Mouse (Mus musculus) stomach, postnatal 0 days (tissue): ENCODE measurements around the gene Hist1h2ad. TPM values are rescaled to one million over a fixed set of nuclear protein-coding genes. Genes with fewer than 3 reads are reported as not detected.
"Not testable (repeated sequence)": the region's sequence is repeated elsewhere in the genome, so short reads cannot be mapped to it uniquely, and the experiment has no call there.

Experiments
- ATAC-seq: fragments of 200-750 bp; cut with Nextera tagmentation; 2 replicates; pipeline ENCODE4 v1.8.0; 2017; ENCODE audit not compliant: low FRiP score, low TSS enrichment
- DNase-seq: peaks from one replicate; pipeline ENCODE4 v3.0.0-alpha.2; 2016; ENCODE audit warnings: low spot score
- H3K27ac ChIP-seq: fragments of 300-500 bp; sonication (generic); replicated peaks from 2 replicates; pipeline ENCODE4 v1.5.1; 2014; ENCODE audit warnings: mild to moderate bottlenecking, control low read depth
- H3K27me3 ChIP-seq: fragments of 300-500 bp; sonication (generic); 2 replicates; pipeline ENCODE4 v1.6.1; 2014; ENCODE audit warnings: low read length; ENCODE audit not compliant: control insufficient read depth, insufficient read depth
- H3K36me3 ChIP-seq: fragments of 300-500 bp; sonication (generic); 2 replicates; pipeline ENCODE4 v1.6.1; 2014; ENCODE audit warnings: low read length, mixed read lengths; ENCODE audit not compliant: control insufficient read depth, insufficient read depth
- H3K4me1 ChIP-seq: fragments of 300-500 bp; sonication (generic); replicated peaks from 2 replicates; pipeline ENCODE4 v1.6.1; 2014; ENCODE audit warnings: antibody characterized with exemption; ENCODE audit not compliant: control insufficient read depth, insufficient read depth
- H3K4me2 ChIP-seq: fragments of 300-500 bp; sonication (generic); replicated peaks from 2 replicates; pipeline ENCODE4 v1.6.1; 2014; ENCODE audit warnings: low read depth, mild to moderate bottlenecking, control low read depth, moderate library complexity
- H3K4me3 ChIP-seq: fragments of 300-500 bp; sonication (generic); 2 replicates; pipeline ENCODE4 v1.5.1; 2014; ENCODE audit warnings: low read depth, low read length, control low read depth
- H3K9ac ChIP-seq: fragments of 300-500 bp; sonication (generic); 2 replicates; pipeline ENCODE4 v1.6.1; 2014; ENCODE audit warnings: mild to moderate bottlenecking, low read length, control low read depth, mixed read lengths
- H3K9me3 ChIP-seq: fragments of 300-500 bp; sonication (generic); 2 replicates; pipeline ENCODE4 v1.6.1; 2016; ENCODE audit warnings: low read length; ENCODE audit not compliant: control insufficient read depth
- CTCF ChIP-seq: IDR thresholded peaks from 2 replicates; pipeline ENCODE4 v1.5.1; 2016; ENCODE audit warnings: antibody characterized with exemption, low read depth, mild to moderate bottlenecking, moderate library complexity
- EP300 ChIP-seq: optimal IDR thresholded peaks from 2 replicates; pipeline ENCODE3; 2016; ENCODE audit warnings: antibody characterized with exemption
- WGBS: fragments of 180-500 bp; shearing (Covaris S2); extraction: QIAGEN DNeasy Blood & Tissue Kit; methylation state at CpG from one replicate; pipeline ENCODE4 v1.1.7; 2014; 5-methylcytosine and 5-hydroxymethylcytosine counted together
- polyA plus RNA-seq: library from polyadenylated mRNA; unstranded; fragments of >200 nt; fragmentation: Nextera tagmentation; extraction: Ambion mirVana; gene quantifications from 2 replicates; pipeline ENCODE4 v1.2.1, GENCODE M21; 2015

Gene Hist1h2ad
- polyA plus RNA-seq, 1 experiment from 2014 or later = 0.79 TPM

GRCm38 (mm10) chr13:23546694-23547093, 27.5 kb upstream of the Hist1h2ad start:
- Histone ChIP-seq H3K9ac (no peak overlapping the region), H3K36me3 (no peaks in the 10 kb centered on the region), H3K4me3 (no peak overlapping the region), H3K4me1 (no peaks in the 10 kb centered on the region), H3K9me3 (no peaks in the 10 kb centered on the region), H3K27ac (no peak overlapping the region), H3K4me2 (no peak overlapping the region), H3K27me3 (no peaks in the 10 kb centered on the region)
- DNase-seq (no peak), ATAC-seq (no peak)
- TF ChIP-seq CTCF = no peak
- TF ChIP-seq EP300 = no peak
- 59% methylated on average over 5 of the region's 5 CpGs for whole genome bisulfite sequencing

- 6% methylated on average over 3 of the region's 3 CpGs for WGBS
- Histone ChIP-seq H3K9ac (peak overlapping the region; percentile 52; the same call in 1 of the 2 replicates), H3K4me1 (no peaks in the 10 kb centered on the region), H3K27me3 (no peaks in the 10 kb centered on the region), H3K27ac (peak overlapping the region; percentile 85), H3K9me3 (no peaks in the 10 kb centered on the region), H3K36me3 (no peaks in the 10 kb centered on the region), H3K4me3 (peak overlapping the region; percentile 43), H3K4me2 (peak overlapping the region; percentile 57)
- TF ChIP-seq CTCF (no peak), EP300 (no peak)
- DNase-seq = no peak
- no peak for ATAC-seq
These were observed 23.4 kb upstream of the Hist1h2ad start for GRCm38 (mm10) chr13:23550761-23551145.

- Histone ChIP-seq H3K4me2 (peak within 1 kb of the TSS; percentile 57), H3K4me3 (peak within 1 kb of the TSS; percentile 43), H3K27ac (peak within 1 kb of the TSS; percentile 85), H3K9ac (peak within 1 kb of the TSS; percentile 52)
- TF ChIP-seq EP300 = peak; percentile 7
- peak; percentile 69 for TF ChIP-seq CTCF
- ATAC-seq (peak; percentile 80), DNase-seq (peak; percentile 92)
- H3K4me1 ChIP-seq, H3K27me3 ChIP-seq, H3K9me3 ChIP-seq, H3K36me3 ChIP-seq: not testable (repeated sequence)
- WGBS = 0% methylated on average over 42 of the region's 47 CpGs
These were observed 22.9 kb upstream of the Hist1h2ad start, which contains the start of gene Hist1h4f for GRCm38 (mm10) chr13:23551146-23551834. Gene Hist1h4f, minus strand, starts transcription at chr13:23551648.

GRCm38 (mm10) chr13:23551931-23552914, 22.0 kb upstream of the Hist1h2ad start:
- Histone ChIP-seq H3K9ac (peak overlapping the region; percentile 52; the same call in 1 of the 2 replicates), H3K4me1 (no peaks in the 10 kb centered on the region), H3K4me3 (peak overlapping the region; percentile 43), H3K27me3 (no peaks in the 10 kb centered on the region), H3K27ac (peak overlapping the region; percentile 85), H3K4me2 (peak overlapping the region; percentile 57), H3K9me3 (no peaks in the 10 kb centered on the region), H3K36me3 (no peaks in the 10 kb centered on the region)
- no peak for ATAC-seq
- 41% methylated on average over 8 of the region's 8 CpGs for WGBS
- no peak for DNase-seq
- TF ChIP-seq CTCF (no peak), EP300 (no peak)

GRCm38 (mm10) chr13:23552962-23553361, 21.2 kb upstream of the Hist1h2ad start, which contains the start of gene Hist1h1d:
Gene Hist1h1d, plus strand, starts transcription at chr13:23553262.
- TF ChIP-seq EP300 (no peak), CTCF (no peak)
- H3K4me2 ChIP-seq = peak within 1 kb of the TSS; percentile 57
- H3K4me3 ChIP-seq = no peak within 1 kb of the TSS
- ATAC-seq (no peak), DNase-seq (no peak)
- H3K9me3 ChIP-seq = no peaks in the 10 kb centered on the region
- no peaks in the 10 kb centered on the region for H3K4me1 ChIP-seq
- H3K9ac ChIP-seq = no peak within 1 kb of the TSS
- peak within 1 kb of the TSS; percentile 85 for H3K27ac ChIP-seq
- no peaks in the 10 kb centered on the region for H3K27me3 ChIP-seq
- no peaks in the 10 kb centered on the region for H3K36me3 ChIP-seq
